Mouse (Mus musculus) midbrain, embryonic 14.5 days (tissue): ENCODE measurements at regions not wholly inside any gene's neighbourhood (a gene's known extent, or its start where the extent isn't known, plus 50 kb on each side); places are given as distances from the start of the nearest gene placed in this dataset.

ENCODE experiments used
- ATAC-seq: fragments of 200-750 bp; cut with Nextera tagmentation; 2 replicates; pipeline ENCODE4 v1.8.0; 2017; ENCODE audit warnings: moderate number of reproducible peaks, moderate library complexity; ENCODE audit not compliant: low FRiP score, low TSS enrichment
- DNase-seq: peaks from one replicate; pipeline ENCODE4 v3.0.0-alpha.2; 2015
- H3K27ac ChIP-seq: fragments of 300-500 bp; sonication (generic); replicated peaks from 2 replicates; pipeline ENCODE4 v1.5.1; 2014; ENCODE audit warnings: mild to moderate bottlenecking, low read depth, low read length, moderate library complexity
- H3K27me3 ChIP-seq: fragments of 300-500 bp; sonication (generic); 2 replicates; pipeline ENCODE4 v1.6.1; 2014; ENCODE audit warnings: low read length, control low read depth, mixed read lengths; ENCODE audit not compliant: control insufficient read depth, insufficient read depth
- H3K36me3 ChIP-seq: fragments of 300-500 bp; sonication (generic); 2 replicates; pipeline ENCODE4 v1.6.1; 2014; ENCODE audit warnings: low read length, control low read depth; ENCODE audit not compliant: control insufficient read depth, insufficient read depth
- H3K4me1 ChIP-seq: fragments of 300-500 bp; sonication (generic); 2 replicates; pipeline ENCODE4 v1.6.1; 2014; ENCODE audit warnings: mild to moderate bottlenecking, antibody characterized with exemption, low read length, control low read depth; ENCODE audit not compliant: control insufficient read depth, insufficient read depth
- H3K4me2 ChIP-seq: fragments of 300-500 bp; sonication (generic); 2 replicates; pipeline ENCODE4 v1.6.1; 2014; ENCODE audit warnings: mild to moderate bottlenecking, low read length, moderate library complexity
- H3K4me3 ChIP-seq: fragments of 300-500 bp; sonication (generic); replicated peaks from 2 replicates; pipeline ENCODE4 v1.5.1; 2014; ENCODE audit warnings: low read depth, low read length
- H3K9ac ChIP-seq: fragments of 300-500 bp; sonication (generic); replicated peaks from 2 replicates; pipeline ENCODE4 v1.6.1; 2014; ENCODE audit warnings: mild to moderate bottlenecking, low read length, moderate library complexity
- H3K9me3 ChIP-seq: fragments of 300-500 bp; sonication (generic); 2 replicates; pipeline ENCODE4 v1.6.1; 2016; ENCODE audit warnings: low read length, control low read depth, mixed read lengths; ENCODE audit not compliant: control insufficient read depth
- WGBS: fragments of 180-500 bp; shearing (Covaris S2); extraction: QIAGEN DNeasy Blood & Tissue Kit; methylation state at CpG from one replicate; pipeline ENCODE4 v1.1.7; 2014; 5-methylcytosine and 5-hydroxymethylcytosine counted together

- Histone ChIP-seq H3K4me1 (no peaks in the 10 kb centered on the region), H3K27me3 (no peaks in the 10 kb centered on the region), H3K27ac (no peak overlapping the region), H3K36me3 (no peaks in the 10 kb centered on the region), H3K9me3 (no peaks in the 10 kb centered on the region), H3K4me2 (no peak overlapping the region), H3K9ac (no peak overlapping the region), H3K4me3 (no peak overlapping the region)
- WGBS: 65% methylated on average over 3 of the region's 3 CpGs
- DNase-seq: no peak
- no peak for ATAC-seq
These were observed 529.8 kb upstream of the Gm765 start for GRCm38 (mm10) chr6:98872334-98872733.

DNA sequence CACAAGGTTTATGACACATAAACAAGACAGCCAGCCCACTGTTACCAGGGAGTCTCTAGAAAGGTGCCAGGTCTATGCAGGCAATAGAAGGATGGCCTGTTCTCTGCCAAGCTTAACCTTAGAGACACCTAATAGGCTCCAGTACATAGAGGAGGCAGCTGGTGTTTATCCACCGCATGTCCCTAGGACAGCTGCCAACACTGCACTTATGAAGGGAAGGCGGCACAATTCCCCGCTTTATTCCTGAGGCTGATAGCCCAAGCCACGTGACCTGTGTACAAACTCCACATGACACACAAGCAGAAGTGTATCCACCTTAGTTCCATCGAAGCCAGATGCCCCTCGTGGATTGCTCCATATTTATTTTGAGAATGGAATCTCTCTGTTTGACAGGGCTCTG is 527.2 kb upstream of the Gm765 start:
- ATAC-seq (no peak), DNase-seq (no peak)
- Histone ChIP-seq H3K9me3 (no peaks in the 10 kb centered on the region), H3K9ac (no peak overlapping the region), H3K27me3 (no peaks in the 10 kb centered on the region), H3K4me3 (no peak overlapping the region), H3K36me3 (no peaks in the 10 kb centered on the region), H3K27ac (no peak overlapping the region), H3K4me2 (no peak overlapping the region), H3K4me1 (no peaks in the 10 kb centered on the region)
- 87% methylated on average over 6 of the region's 6 CpGs for WGBS

DNA sequence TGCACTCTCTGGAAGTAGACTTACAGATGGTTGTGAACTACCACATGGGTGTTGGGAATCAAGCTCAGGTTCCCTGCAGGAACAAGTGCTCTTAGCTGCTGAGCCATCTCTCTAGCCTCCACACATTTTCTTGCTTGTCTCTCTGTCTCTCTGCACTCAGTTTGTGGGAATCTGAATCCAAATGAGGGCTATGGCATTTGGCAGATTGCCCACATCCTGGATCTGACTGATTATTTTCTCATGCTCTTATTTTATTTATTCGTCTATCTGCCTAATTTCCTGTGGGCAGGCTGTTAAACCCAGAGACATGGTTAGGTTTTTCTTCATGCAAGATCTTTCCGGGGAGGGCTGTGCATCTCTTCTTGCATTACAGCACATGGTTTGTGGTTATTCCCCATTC is 521.8 kb upstream of the Gm765 start:
- DNase-seq: peak; percentile 33
- H3K9ac ChIP-seq: no peak overlapping the region
- H3K9me3 ChIP-seq: no peaks in the 10 kb centered on the region
- no peaks in the 10 kb centered on the region for H3K36me3 ChIP-seq
- H3K27ac ChIP-seq: no peak overlapping the region
- no peaks in the 10 kb centered on the region for H3K4me1 ChIP-seq
- ATAC-seq: no peak
- 77% methylated on average over 2 of the region's 2 CpGs for WGBS
- H3K27me3 ChIP-seq: no peaks in the 10 kb centered on the region
- H3K4me2 ChIP-seq: no peak overlapping the region
- H3K4me3 ChIP-seq: no peak overlapping the region

GRCm38 (mm10) chr6:98855958-98856357 is 513.4 kb upstream of the Gm765 start:
- H3K27ac ChIP-seq: no peak overlapping the region
- no peaks in the 10 kb centered on the region for H3K27me3 ChIP-seq
- H3K4me2 ChIP-seq: no peak overlapping the region
- DNase-seq (no peak), ATAC-seq (no peak)
- H3K4me3 ChIP-seq: no peak overlapping the region
- no peaks in the 10 kb centered on the region for H3K4me1 ChIP-seq
- no peaks in the 10 kb centered on the region for H3K36me3 ChIP-seq
- H3K9me3 ChIP-seq: no peaks in the 10 kb centered on the region
- WGBS: 100% methylated on average over 1 of the region's 1 CpGs
- no peak overlapping the region for H3K9ac ChIP-seq

- H3K4me3 ChIP-seq: no peak overlapping the region
- 79% methylated on average over 2 of the region's 2 CpGs for WGBS
- no peaks in the 10 kb centered on the region for H3K36me3 ChIP-seq
- DNase-seq: no peak
- no peak for ATAC-seq
- no peak overlapping the region for H3K4me2 ChIP-seq
- H3K9me3 ChIP-seq: no peaks in the 10 kb centered on the region
- H3K4me1 ChIP-seq: no peaks in the 10 kb centered on the region
- no peak overlapping the region for H3K27ac ChIP-seq
- no peak overlapping the region for H3K9ac ChIP-seq
- H3K27me3 ChIP-seq: no peaks in the 10 kb centered on the region
These were observed 508.4 kb upstream of the Gm765 start for GRCm38 (mm10) chr6:98850906-98851305.

DNA sequence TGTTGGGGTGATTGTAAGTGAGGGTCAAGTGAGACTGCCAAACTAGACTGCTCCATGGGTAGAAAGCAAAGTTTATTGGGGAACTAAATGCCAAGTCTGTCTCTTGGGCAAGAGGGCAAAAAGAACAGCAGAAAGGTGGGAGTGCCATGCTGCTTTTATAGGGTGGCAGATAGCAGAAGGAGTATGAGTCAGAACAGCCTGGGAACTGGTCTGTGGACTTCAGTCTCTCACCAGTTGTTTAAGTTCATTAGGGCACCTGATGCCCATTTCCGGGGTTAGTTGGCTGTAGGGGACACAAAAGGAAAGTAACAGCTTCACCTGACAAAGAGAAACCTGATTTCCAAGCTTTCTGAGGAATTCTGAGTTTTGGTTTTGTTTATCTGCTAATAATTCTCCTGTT is 506.3 kb upstream of the Gm765 start:
- Histone ChIP-seq H3K27ac (no peak overlapping the region), H3K9ac (no peak overlapping the region), H3K4me2 (no peak overlapping the region), H3K4me1 (no peaks in the 10 kb centered on the region), H3K27me3 (no peaks in the 10 kb centered on the region), H3K4me3 (no peak overlapping the region), H3K36me3 (no peaks in the 10 kb centered on the region), H3K9me3 (no peaks in the 10 kb centered on the region)
- ATAC-seq (no peak), DNase-seq (no peak)
- WGBS: 85% methylated on average over 1 of the region's 1 CpGs

GRCm38 (mm10) chr6:98846001-98846695 is 503.6 kb upstream of the Gm765 start:
- Histone ChIP-seq H3K9me3 (no peaks in the 10 kb centered on the region), H3K4me3 (no peak overlapping the region), H3K4me1 (no peaks in the 10 kb centered on the region), H3K9ac (no peak overlapping the region), H3K4me2 (no peak overlapping the region), H3K36me3 (no peaks in the 10 kb centered on the region), H3K27me3 (no peaks in the 10 kb centered on the region), H3K27ac (no peak overlapping the region)
- 91% methylated on average over 5 of the region's 5 CpGs for WGBS
- ATAC-seq: no peak
- no peak for DNase-seq

DNA sequence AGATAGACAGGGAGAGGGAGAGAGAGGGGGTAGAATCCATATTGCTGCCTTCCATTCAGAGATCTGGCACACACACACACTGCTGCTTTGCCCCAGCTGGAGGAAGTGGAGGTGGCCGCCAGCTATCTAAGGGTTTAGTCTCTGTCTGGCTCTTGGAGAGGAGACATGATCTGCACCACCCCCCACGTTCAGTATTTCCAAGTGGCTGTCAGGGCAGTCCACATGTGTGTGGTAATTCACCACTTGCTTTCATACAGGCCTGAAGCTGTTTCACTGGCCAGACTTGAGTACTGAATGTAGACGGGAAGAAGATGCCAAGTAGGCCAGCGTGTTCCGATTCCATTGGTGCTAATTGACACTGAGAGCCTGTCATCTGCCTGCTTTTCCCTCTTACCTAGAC is 501.0 kb upstream of the Gm765 start:
- 91% methylated on average over 5 of the region's 5 CpGs for WGBS
- ATAC-seq (no peak), DNase-seq (no peak)
- no peaks in the 10 kb centered on the region for H3K4me1 ChIP-seq
- no peak overlapping the region for H3K4me2 ChIP-seq
- no peak overlapping the region for H3K9ac ChIP-seq
- H3K9me3 ChIP-seq: no peaks in the 10 kb centered on the region
- H3K27me3 ChIP-seq: no peaks in the 10 kb centered on the region
- no peaks in the 10 kb centered on the region for H3K36me3 ChIP-seq
- no peak overlapping the region for H3K27ac ChIP-seq
- no peak overlapping the region for H3K4me3 ChIP-seq

- DNase-seq: no peak
- Histone ChIP-seq H3K9me3 (no peaks in the 10 kb centered on the region), H3K4me2 (no peak overlapping the region), H3K9ac (no peak overlapping the region), H3K4me1 (no peaks in the 10 kb centered on the region), H3K36me3 (no peaks in the 10 kb centered on the region), H3K27ac (no peak overlapping the region), H3K4me3 (no peak overlapping the region), H3K27me3 (no peaks in the 10 kb centered on the region)
- ATAC-seq: no peak
- 73% methylated on average over 4 of the region's 4 CpGs for WGBS
These were observed 500.4 kb upstream of the Gm765 start for GRCm38 (mm10) chr6:98842924-98843323.
